Mouse (Mus musculus) E14TG2a.4 (cell line): ENCODE measurements around the gene Trpc6.

Experiments
- CTCF ChIP-seq: conservative IDR thresholded peaks from 2 replicates; pipeline ENCODE4 v1.5.1; 2014; ENCODE audit warnings: low read length
- POU5F1 ChIP-seq: IDR thresholded peaks from 2 replicates; pipeline ENCODE4 v1.6.1; 2014; ENCODE audit warnings: low read length, borderline replicate concordance

GRCm38 (mm10) chr9:8606816-8607491, 63.0 kb downstream of the Trpc6 start:
- no peak for TF ChIP-seq CTCF
- no peak for TF ChIP-seq POU5F1
